Mouse (Mus musculus) splenic B cell, adult 2 months (primary cell): Measurements from ENCODE around the gene Crispld2.

Source experiments
- DNase-seq: peaks from one replicate; pipeline ENCODE4 v3.0.0-alpha.2; 2011; ENCODE audit warnings: low read depth, low spot score
- H3K27me3 ChIP-seq: 2 replicates; pipeline ENCODE4 v1.6.1; 2012; ENCODE audit warnings: mild to moderate bottlenecking, low read length, moderate library complexity, mixed read lengths; ENCODE audit not compliant: control insufficient read depth, poor library complexity, insufficient read depth, severe bottlenecking
- H3K36me3 ChIP-seq: 2 replicates; pipeline ENCODE4 v1.6.1; 2012; ENCODE audit warnings: mild to moderate bottlenecking, low read length, moderate library complexity, mixed read lengths; ENCODE audit not compliant: control insufficient read depth, poor library complexity, insufficient read depth, severe bottlenecking

The Crispld2 gene

DNA sequence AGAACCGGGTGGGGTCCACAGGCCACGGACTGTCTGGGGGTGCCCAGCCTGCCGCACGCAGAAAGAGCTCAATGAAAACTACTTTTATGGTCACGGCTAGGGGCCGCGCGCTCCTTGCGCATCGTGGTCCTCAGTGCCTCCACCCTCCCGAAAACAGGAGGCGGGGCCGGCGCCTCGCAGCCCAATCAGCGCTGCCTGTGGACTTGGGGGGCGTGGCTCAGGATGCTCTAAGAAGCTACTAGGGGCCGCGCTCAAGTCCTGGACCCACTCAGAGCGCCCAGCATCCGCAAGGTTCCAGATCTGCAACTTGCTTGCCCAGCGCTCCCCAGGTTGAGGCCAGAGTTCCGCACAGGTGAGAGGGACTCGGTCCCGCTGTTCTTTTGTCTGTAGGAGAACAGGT, at the start of gene Crispld2:
TSS of gene Crispld2 (plus strand) at position 190 of the 400 bp plus-strand sequence.
- DNase-seq = peak; percentile 27
- Histone ChIP-seq H3K36me3 (no peaks in the 10 kb centered on the region), H3K27me3 (no peaks in the 10 kb centered on the region)

DNA sequence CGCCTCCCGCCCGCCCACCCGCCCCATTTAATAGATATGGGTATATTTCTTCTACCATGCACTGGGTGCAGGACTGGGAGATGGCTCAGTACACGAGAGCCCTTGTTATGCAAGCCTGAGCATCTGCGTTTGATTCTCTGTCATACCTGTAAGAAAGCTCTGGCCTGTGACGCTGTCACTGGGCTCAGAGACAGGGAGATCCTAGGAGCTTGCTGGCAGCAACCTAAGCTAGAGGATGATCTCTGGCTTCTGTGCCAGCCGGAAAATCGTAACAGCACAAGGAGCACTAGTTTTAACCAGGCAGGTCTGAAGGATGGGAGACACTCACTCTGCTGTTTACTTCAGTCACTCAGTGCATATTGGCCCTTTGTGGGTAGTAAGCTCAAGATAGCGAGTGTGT, 48.6 kb upstream of the Crispld2 start:
- Histone ChIP-seq H3K36me3 (peaks cover 3% of the 10 kb centered on the region; the same call in 1 of the 2 replicates), H3K27me3 (no peaks in the 10 kb centered on the region)
- DNase-seq = no peak

DNA sequence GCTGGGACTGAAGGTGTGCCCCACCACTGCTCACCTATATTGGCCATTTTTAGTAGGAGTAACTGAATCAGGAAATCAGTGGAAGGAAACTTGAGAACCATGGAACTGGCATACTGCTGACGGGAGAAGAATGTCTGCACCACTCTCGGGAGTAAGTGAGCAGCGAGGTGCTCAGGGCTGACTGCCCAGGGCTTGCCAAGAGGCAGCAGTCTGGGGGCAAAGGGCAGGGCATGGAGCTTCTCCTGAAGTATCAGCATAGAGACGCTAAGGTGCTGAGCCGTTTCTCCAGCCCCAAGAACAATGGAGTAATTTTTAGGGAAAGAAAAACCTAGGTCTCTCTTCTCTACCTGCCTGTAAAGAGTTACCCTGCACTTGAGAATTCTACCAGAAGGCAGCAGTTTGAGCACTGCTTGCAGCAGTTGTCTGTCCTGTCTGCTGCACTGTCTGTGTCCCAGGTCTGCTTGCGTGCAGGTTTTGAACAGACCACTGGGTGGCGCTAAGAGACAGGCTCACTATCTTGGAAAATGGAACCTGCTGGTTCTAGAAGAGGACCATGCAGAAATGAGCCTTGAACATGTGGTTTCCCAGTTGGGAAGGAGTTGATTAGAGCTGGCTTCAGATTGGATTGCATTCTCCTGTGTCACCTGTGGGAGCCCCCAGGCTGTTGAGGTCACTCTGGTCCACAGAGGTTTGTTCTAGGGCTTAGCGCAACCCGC, 48.0 kb upstream of the Crispld2 start:
- DNase-seq = peak; percentile 72
- Histone ChIP-seq H3K27me3 (no peaks in the 10 kb centered on the region), H3K36me3 (peaks cover 3% of the 10 kb centered on the region; the same call in 1 of the 2 replicates)

DNA sequence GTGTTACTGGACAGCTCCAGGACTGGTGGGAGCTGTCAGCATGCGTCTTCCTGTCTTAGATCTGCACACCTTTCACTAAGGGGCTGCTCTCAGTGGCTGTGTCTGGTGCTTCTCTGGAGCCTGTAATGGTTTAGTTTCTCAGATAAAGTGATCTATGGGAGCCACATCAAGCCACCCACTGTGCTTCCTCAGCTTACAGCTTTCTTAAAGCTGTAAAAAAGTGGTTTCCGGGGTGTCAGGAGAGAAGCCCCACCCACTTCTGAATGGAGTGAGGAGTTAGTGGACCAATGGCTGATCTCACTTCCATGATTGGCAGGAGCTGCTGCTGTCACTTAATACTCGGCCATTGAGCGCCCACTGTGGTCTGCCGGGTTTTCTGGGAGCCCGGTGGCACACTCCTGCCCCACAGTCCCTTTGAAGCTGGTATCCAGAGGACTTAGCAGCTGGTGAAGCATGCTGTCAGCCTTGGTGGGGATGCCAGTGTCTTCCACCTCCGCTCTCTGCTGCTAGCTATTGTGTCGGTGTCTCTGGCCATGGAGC, 45.8 kb upstream of the Crispld2 start:
- Histone ChIP-seq H3K36me3 (peaks cover 2% of the 10 kb centered on the region), H3K27me3 (no peaks in the 10 kb centered on the region)
- no peak for DNase-seq

DNA sequence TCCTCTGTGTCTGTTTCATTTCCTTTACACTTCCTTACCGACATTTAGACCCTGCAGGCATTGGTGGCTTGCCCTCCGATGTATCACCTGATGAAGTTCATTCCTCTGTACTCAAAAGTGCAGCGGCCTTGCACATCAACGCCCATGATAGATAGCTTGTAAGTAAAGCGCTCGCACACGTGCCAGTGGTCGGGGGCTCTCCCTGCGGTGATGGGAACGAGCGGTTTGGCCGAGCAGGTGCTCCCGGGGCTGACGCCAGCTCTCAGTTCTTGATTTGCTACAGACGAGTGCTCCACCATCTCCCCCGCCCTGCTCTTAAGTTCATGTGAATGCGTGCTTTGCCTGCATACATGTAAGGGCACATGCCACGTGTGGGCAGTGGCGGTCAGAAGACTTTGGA, 44.6 kb upstream of the Crispld2 start:
- peak; percentile 27 for DNase-seq
- no peaks in the 10 kb centered on the region for H3K27me3 ChIP-seq
- H3K36me3 ChIP-seq = peaks cover 5% of the 10 kb centered on the region

DNA sequence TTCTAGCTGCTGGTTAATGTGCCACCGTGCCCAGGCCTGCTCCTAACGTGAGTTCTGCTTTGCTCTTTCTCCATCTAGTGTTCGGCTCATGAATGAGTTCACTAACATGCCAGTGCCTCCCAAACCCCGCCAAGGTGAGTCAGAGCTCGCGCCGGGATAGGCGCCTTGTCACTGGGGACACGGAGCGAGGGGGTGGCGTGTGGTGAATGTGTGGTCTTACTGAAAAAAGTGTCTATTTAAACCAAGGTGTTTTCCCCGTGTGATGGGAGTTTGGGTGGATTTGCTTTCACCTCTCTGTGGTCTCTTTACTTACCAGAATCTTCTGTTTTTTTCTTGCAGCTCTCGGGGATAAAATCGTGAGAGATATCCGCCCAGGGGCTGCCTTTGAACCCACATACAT, 43.9 kb upstream of the Crispld2 start:
- DNase-seq = no peak
- Histone ChIP-seq H3K27me3 (no peaks in the 10 kb centered on the region), H3K36me3 (peaks cover 5% of the 10 kb centered on the region)

DNA sequence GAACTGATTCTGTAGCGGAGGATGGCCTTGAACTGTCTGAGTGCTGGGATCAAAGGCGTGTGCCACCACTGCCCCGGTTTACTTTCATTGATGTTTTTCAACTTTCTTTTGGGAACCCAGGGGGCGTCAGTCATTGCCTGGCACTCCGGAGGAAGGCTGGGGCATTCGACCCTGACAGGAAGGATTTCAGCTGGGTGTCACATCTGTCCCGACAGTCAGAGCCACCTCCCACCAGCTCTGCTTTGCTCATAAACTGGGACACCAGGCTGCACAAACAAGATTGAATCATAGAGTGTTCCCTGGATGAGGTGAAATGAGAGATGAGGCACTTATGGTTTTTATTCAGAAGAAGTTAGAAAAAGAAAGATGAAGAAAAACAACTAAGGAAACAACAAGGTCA, 40.0 kb upstream of the Crispld2 start:
- peaks cover 20% of the 10 kb centered on the region for H3K36me3 ChIP-seq
- no peak for DNase-seq
- H3K27me3 ChIP-seq = no peaks in the 10 kb centered on the region

DNA sequence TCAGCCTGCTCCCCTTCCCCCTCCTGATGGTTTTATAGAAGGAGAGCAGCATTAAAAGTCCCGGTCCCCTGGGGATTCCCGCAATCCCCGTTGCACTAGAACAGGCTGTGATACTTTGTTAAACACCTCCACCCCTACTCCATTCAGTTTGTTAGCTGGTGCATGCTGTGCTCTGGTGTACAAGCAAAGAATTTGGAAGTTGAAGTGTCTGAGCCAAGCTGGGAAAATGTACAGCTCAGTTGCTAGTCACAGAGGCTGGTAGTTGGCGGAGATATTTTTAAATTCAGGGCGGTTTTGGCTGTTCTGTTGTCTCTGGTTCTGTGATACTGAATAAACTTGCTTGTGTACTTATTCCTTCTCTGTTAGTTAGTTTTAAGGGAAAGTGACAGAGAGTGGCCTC, 39.5 kb upstream of the Crispld2 start:
- peaks cover 21% of the 10 kb centered on the region for H3K36me3 ChIP-seq
- DNase-seq = no peak

DNA sequence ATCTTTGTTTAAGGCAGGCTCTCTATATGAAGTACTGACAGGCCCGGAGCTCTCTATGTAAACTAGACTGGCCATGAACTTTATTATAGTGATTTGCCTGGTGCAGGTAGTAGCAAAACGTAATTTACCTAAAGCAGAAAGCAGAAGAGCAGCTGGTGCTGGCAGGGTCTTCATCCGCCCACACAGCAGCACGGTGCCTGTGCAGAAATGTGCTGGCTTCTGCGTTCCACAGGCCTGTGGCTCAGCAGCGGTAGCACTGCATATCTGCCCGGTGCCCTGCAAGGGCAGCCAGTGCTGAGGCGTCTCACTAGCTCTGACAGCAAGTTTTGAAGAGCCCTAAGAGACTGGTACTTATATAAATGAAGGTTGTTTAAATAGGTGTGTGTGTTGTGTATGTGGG, 36.9 kb upstream of the Crispld2 start:
- H3K36me3 ChIP-seq = peaks cover 19% of the 10 kb centered on the region
- H3K27me3 ChIP-seq = no peaks in the 10 kb centered on the region
- no peak for DNase-seq

More for the DNA sequence above, 39.5 kb upstream of the Crispld2 start:
- H3K27me3 ChIP-seq = no peaks in the 10 kb centered on the region

DNA sequence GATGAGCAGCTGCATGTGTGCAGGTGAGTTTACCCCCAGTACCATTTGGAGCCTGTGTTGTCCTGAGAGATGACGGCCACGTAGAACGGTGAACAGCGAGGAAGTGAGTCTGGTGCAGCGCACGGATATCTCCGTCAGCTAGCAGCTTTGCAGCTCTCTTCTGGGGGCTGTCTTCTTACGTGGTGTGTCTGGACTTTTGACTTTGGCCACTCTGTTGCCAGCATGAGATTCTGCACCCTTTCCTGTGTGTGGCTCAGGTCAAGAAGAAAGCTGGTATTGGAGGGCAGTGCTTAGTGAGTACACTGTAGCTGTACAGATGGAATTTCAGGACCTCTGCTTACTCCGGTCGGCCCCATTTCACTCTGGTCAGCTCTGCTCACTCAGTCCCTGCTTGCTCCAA, 34.2 kb upstream of the Crispld2 start:
- H3K36me3 ChIP-seq = peaks cover 15% of the 10 kb centered on the region
- DNase-seq = no peak
- no peaks in the 10 kb centered on the region for H3K27me3 ChIP-seq

DNA sequence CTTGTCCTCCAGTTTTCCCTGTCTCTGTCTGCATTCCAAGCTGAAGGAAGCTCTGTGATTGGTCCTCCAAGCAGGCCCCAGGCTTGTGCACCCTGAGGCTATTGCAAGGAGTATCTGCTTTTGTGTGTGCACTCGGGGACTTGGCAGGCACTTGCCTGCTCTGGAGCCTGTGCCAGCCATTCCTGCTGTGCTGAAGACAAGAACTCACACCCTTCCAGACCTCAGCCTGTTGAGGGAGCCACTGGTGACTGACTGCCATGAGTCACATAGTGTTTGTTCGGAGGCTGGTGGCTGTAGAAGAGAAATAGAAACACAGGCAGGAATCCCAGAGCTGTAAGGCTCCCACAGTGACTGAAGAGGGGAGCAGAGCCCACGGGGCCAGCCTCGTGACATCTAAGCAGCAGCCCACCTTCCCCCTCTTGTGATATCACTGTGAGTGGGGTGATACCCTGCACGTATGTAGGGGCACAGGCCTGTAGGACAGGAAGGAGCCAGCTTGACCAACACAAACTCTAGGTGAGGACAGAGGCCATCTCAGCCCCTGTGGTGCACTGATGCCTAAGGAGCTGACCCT, 31.6 kb upstream of the Crispld2 start:
- no peak for DNase-seq
- Histone ChIP-seq H3K36me3 (peaks cover 10% of the 10 kb centered on the region; the same call in 1 of the 2 replicates), H3K27me3 (no peaks in the 10 kb centered on the region)

DNA sequence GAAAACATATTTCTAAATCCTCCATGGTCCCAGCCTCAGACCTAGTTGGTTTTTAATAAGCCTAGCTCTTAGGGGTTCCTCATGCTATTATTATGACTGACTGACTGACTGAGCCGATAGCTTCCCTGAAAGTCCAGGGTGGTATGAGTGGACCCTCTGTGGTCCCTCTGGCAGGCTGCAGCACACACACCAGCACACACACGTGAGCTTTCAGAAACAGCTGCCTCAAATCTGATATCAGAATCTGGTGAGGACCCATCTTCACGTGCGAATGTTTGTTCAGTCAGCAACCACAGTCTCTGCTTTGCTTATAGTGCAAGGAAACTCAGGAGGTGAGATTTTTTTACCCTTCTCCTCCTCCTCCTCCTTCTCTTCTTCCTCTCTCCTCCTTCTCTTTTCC, 27.4 kb upstream of the Crispld2 start:
- DNase-seq = no peak
- H3K27me3 ChIP-seq = no peaks in the 10 kb centered on the region
- no peaks in the 10 kb centered on the region for H3K36me3 ChIP-seq

DNA sequence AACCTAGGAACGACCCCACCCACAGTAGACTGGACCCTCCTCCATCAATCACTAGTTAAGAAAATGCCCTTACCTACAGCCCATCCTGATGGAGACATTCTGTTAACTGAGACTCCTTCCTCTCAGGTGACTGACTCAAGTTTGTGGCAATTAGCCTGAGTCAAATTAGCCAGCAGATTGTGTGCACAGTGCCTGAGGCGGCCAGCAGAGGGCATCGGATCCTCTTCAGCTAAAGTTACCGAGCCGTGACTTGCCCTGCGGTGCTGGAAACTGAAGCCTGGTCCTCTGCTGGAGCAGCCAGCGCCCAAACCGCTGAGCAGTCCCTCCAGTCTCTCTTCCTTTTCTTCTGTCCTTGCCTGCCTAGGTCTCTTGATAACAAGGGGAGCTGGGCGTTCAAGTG, 24.8 kb upstream of the Crispld2 start:
- H3K36me3 ChIP-seq = no peaks in the 10 kb centered on the region
- H3K27me3 ChIP-seq = no peaks in the 10 kb centered on the region
- no peak for DNase-seq

DNA sequence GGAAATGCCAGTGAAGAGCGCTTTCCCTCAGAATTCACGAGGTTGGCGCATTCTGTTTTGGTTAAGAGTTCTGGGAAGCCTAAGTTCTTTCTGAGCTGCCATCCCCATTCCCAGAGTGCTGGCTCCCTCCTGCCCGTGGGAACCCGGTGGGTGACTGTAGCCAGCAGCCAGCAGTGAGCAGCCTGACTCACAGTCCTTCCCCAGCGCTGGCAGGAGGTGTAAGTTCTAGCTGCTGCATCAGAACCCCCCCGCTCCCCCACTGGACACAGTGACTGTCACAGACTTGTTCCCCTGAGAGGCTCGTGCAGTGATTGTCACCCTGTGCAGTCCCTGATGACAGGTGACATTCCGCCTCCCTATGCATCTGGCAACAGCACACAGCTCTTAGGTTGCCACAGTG, 22.1 kb upstream of the Crispld2 start:
- Histone ChIP-seq H3K27me3 (no peaks in the 10 kb centered on the region), H3K36me3 (no peaks in the 10 kb centered on the region)
- DNase-seq = no peak

DNA sequence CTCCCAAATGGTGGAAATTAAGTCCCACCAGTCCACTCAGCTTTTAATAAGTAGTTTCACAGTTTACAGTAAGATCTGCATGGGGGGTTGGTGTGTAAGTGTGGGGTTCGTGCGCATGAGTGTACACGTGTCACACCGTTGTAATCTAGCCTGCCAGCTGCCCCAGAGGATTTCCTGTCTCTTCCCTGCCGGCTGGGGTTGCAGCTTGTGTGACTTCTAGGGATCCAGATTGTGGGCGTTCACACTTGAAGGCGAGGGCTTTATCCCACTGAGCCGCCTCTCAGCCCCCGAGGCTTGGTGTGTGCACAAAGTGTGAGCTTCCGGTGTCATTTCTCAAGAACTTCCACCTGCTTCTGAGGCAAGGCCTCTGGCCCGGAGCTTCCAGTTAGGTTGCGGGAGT, 19.7 kb upstream of the Crispld2 start:
- DNase-seq = no peak
- Histone ChIP-seq H3K27me3 (no peaks in the 10 kb centered on the region), H3K36me3 (no peaks in the 10 kb centered on the region)
